Mouse (Mus musculus) MEL (cell line): Measurements from ENCODE around the gene Ak4.

Experiments
- ETS1 ChIP-seq: IDR thresholded peaks from 2 replicates; pipeline ENCODE4 v1.6.1; 2012; ENCODE audit warnings: low read depth, mild to moderate bottlenecking, inconsistent platforms, low read length, improper control_type of control experiment, moderate library complexity
- KAT2A ChIP-seq: conservative IDR thresholded peaks from 2 replicates; pipeline ENCODE4 v1.6.1; 2012; ENCODE audit warnings: low read depth, low read length, improper control_type of control experiment, inconsistent platforms
- POLR2AphosphoS5 ChIP-seq: IDR thresholded peaks from 2 replicates; pipeline ENCODE4 v1.6.1; 2012; ENCODE audit warnings: low read depth, borderline replicate concordance, mild to moderate bottlenecking, inconsistent platforms, low read length, moderate library complexity, mixed read lengths
- SMC3 ChIP-seq: IDR thresholded peaks from 2 replicates; pipeline ENCODE4 v1.6.1; 2011; ENCODE audit warnings: low read depth, low read length, improper control_type of control experiment
- TAL1 ChIP-seq: IDR thresholded peaks from 2 replicates; pipeline ENCODE4 v1.6.1; 2012; ENCODE audit warnings: mild to moderate bottlenecking, inconsistent platforms, low read length, moderate library complexity, mixed read lengths

- TF ChIP-seq ETS1 (no peak), TAL1 (no peak), SMC3 (peak; percentile 73), POLR2AphosphoS5 (no peak), KAT2A (no peak)
These were observed 26.8 kb upstream of the Ak4 start for GRCm38 (mm10) chr4:101392229-101392628.
